Mouse (Mus musculus): ENCODE data around the gene Paqr9. TPM values are rescaled to one million over a fixed set of nuclear protein-coding genes. Genes with fewer than 3 reads are reported as not detected.
A peak's percentile ranks its signal among the peaks of the same experiment; 100 is the strongest.
"Not testable (repeated sequence)": the region's sequence is repeated elsewhere in the genome, so short reads cannot be mapped to it uniquely, and the experiment has no call there.

The Paqr9 gene
- polyA plus RNA-seq (2014; fragmentation: Nextera tagmentation; extraction: Ambion mirVana): 0.41 and 0.47 TPM in 2 replicates

DNA sequence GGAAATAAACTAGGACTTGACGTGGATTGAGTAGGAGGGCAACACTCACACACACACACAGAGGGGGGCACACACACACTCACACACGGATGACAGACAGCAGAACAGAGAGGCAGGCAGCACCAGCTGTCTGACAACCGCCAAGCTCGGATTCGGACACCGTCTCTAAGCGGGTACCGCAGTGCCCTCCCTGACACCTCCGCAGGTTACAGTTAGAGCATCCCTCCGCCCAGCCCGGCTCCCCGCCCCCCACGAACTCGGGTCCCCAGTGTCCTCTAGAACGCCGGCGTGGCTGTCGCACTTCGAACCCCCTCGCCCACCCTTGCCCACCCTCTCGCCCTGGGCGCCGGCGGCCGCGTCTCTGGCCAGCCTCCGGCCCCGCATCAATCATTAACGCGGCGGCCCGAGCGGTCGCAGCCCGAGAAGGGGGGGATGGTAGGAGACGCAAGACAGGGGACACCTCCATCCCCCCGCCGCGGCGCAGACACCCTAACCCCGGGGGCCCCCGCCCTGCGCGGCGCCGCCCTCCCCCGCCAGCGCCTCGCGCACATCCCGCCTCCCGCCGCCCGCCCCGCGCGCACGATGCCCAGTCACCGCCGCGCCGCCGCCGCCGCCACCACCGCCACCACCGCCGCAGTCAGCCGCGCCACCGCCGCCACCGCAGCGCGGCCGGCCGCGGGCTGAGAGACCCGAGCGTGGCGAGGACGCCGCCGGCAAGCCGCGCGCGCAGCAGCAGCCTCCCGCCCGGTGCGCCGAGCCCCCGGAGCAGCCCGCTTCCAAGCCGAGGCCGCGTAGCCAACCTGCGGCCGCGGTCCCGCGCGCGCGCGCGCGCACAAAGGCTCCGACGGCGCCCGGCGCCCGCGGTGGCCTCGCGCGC, at the start of gene Paqr9:
Paqr9 (plus strand) TSS at position 599 of the 877 bp plus-strand sequence.
- Histone ChIP-seq H3K9ac (ENCODE audit: low read depth, low read length) (peak within 1 kb of the TSS; percentile 58), H3K4me3 (ENCODE audit: low read depth, low read length) (peak within 1 kb of the TSS; percentile 61), H3K4me2 (ENCODE audit: low read depth, low read length) (peak within 1 kb of the TSS; percentile 97), H3K27me3 (replicated peaks; ENCODE audit: control insufficient read depth, insufficient read depth, low read length) (peaks cover 73% of the 10 kb centered on the region), H3K9me3 (ENCODE audit: control insufficient read depth, low read length) (no peaks in the 10 kb centered on the region), H3K27ac (replicated peaks; ENCODE audit: low read depth, low read length) (no peak within 1 kb of the TSS), H3K36me3 (ENCODE audit: control insufficient read depth, insufficient read depth, low read length) (no peaks in the 10 kb centered on the region), H3K4me1 (ENCODE audit: control insufficient read depth, insufficient read depth, low read length) (peaks cover 7% of the 10 kb centered on the region; the same call in 1 of the 2 replicates)
- ATAC-seq (ENCODE audit: low read depth): peak; percentile 41
- DNase-seq (ENCODE audit: low spot score): peak; percentile 34
- 1% methylated on average over 16 of the region's 118 CpGs for WGBS

DNA sequence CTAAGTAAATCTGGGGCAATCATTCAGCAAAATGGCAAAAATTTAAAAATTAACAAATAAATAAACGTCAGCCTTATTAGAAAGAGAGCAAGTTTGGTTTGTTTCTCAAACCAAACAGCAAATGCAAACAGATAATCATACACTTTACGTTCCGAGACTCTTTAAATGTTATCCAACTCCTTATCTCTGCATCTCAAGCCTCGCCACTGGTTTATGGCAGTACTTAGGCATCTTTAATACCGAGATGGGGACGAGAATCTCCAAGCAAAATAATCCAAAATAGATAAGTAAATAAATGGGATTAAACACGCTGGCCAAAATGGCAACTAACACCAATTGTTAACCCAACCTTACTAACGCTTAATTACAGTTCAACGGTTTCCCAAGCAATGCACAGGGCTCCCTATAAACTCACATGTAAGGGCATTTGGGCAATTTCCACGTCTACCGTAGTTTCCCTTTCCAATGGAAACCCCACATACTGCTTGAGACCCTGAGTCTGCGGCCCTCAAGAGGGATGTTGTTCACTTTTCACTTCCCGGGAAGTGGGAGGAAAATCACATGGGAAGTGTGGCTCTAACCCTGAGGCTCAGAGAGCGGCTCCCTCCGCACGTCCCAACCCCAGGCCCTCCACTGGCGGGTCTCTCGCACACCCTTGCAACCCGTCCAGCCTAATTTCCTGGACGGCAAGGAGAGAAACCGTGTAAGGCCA, 48.6 kb upstream of the Paqr9 start:
- peak overlapping the region; percentile 94 for H3K4me2 ChIP-seq (ENCODE audit: low read depth, low read length)
- no peaks in the 10 kb centered on the region for H3K9me3 ChIP-seq (ENCODE audit: control insufficient read depth, low read length)
- H3K27ac ChIP-seq (replicated peaks; ENCODE audit: low read depth, low read length): peak overlapping the region; percentile 91
- peak overlapping the region; percentile 97 for H3K9ac ChIP-seq (ENCODE audit: low read depth, low read length)
- DNase-seq (ENCODE audit: low spot score): peak; percentile 5
- H3K36me3 ChIP-seq (ENCODE audit: control insufficient read depth, insufficient read depth, low read length): no peaks in the 10 kb centered on the region
- no peak for ATAC-seq (ENCODE audit: low read depth)
- H3K27me3 ChIP-seq (replicated peaks; ENCODE audit: control insufficient read depth, insufficient read depth, low read length): no peaks in the 10 kb centered on the region
- WGBS: 7% methylated on average over 21 of the region's 21 CpGs
- H3K4me3 ChIP-seq (ENCODE audit: low read depth, low read length): peak overlapping the region; percentile 99
- peaks cover 16% of the 10 kb centered on the region for H3K4me1 ChIP-seq (ENCODE audit: control insufficient read depth, insufficient read depth, low read length)

DNA sequence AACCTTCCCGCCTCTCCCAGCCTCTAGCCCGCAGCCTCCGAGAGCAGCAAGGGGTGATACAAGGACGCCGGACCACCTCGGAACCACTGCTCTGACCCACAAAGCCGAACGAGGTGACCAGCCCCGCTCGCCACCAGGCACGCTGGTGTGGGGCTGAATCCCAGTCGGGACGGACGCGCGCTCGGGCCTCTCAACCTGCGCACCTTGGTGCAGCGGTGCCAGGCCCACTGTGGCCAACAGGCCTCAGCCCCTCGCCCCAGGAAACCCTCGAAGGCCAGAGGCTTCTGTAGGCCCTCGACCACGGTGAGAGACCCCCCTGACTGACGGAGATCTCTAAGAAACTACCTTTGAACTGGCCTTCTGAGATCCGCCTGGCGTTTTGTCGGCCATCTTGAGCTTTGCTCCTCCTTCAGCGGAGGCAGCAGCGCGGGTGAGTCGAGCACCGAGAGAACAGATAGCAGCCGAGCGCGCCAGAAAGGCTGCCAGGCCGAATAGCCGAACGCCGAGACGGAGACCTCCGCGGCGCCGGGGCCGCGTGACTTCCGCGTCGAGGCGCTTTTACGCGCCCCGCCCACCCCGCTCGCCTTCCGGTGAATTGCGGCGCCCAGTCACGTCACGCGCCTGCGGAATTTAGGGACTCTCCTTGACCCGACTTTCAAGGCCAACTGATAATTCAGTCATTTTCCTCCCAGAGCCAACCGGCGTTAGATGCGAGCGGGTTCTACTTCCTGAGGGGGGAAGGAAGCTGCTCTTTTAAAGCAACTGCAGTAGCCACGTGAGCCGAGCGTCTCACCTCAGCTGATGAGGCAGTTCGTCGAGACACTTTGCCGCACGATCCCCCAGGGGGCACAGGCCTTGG, 47.8 kb upstream of the Paqr9 start, which contains the start of gene U2surp:
U2surp (minus strand) TSS at position 525 of the 859 bp plus-strand sequence.
- H3K27me3 ChIP-seq (replicated peaks; ENCODE audit: control insufficient read depth, insufficient read depth, low read length): no peaks in the 10 kb centered on the region
- DNase-seq (ENCODE audit: low spot score): peak; percentile 98
- peak; percentile 98 for ATAC-seq (ENCODE audit: low read depth)
- H3K9ac ChIP-seq (ENCODE audit: low read depth, low read length): peak within 1 kb of the TSS; percentile 97
- H3K4me2 ChIP-seq (ENCODE audit: low read depth, low read length): peak within 1 kb of the TSS; percentile 94
- H3K4me3 ChIP-seq (ENCODE audit: low read depth, low read length): peak within 1 kb of the TSS; percentile 99
- WGBS: under 1% methylated on average over 38 of the region's 74 CpGs
- H3K4me1 ChIP-seq (ENCODE audit: control insufficient read depth, insufficient read depth, low read length): peaks cover 16% of the 10 kb centered on the region
- no peaks in the 10 kb centered on the region for H3K9me3 ChIP-seq (ENCODE audit: control insufficient read depth, low read length)
- H3K27ac ChIP-seq (replicated peaks; ENCODE audit: low read depth, low read length): peak within 1 kb of the TSS; percentile 91
- no peaks in the 10 kb centered on the region for H3K36me3 ChIP-seq (ENCODE audit: control insufficient read depth, insufficient read depth, low read length)

DNA sequence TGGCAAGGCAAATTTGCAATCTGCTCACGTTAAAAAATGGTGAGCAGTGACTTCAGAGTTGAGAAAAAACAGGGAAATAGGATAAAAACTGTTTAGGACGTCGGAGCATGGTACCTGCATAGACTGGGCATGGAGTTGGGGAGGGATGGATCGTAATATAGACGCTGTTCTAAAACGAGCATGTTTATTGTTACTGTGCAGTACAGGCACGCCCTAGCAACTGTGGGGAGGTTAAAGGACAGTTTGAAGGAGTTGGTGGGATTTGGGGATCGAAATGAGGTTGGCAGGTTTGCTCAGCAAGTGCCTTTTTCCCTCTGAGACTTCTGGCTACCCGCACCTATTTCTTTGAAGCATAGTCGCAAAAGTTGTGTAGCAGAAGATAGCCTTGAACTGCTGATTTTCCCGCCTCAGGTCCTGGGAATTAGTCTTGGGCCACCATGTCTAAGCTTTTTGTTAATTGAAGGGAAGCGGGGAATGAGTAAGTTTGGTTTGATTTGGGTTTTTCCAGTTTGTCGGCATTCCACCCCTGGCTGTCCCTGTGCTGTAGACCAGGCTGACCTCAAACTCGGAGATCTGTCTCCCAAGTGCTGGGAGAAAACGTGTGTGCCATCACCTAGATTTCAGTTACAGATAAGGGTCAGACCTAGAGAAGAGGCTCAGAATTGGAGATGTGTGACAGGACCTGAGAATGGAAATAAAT, 47.0 kb upstream of the Paqr9 start:
- Histone ChIP-seq H3K9me3 (ENCODE audit: control insufficient read depth, low read length) (no peaks in the 10 kb centered on the region), H3K4me1 (ENCODE audit: control insufficient read depth, insufficient read depth, low read length) (peaks cover 16% of the 10 kb centered on the region), H3K27ac (replicated peaks; ENCODE audit: low read depth, low read length) (peak overlapping the region; percentile 91), H3K27me3 (replicated peaks; ENCODE audit: control insufficient read depth, insufficient read depth, low read length) (no peaks in the 10 kb centered on the region), H3K9ac (ENCODE audit: low read depth, low read length) (peak overlapping the region; percentile 77), H3K36me3 (ENCODE audit: control insufficient read depth, insufficient read depth, low read length) (no peaks in the 10 kb centered on the region), H3K4me2 (ENCODE audit: low read depth, low read length) (peak overlapping the region; percentile 94), H3K4me3 (ENCODE audit: low read depth, low read length) (peak overlapping the region; percentile 99)
- no peak for DNase-seq (ENCODE audit: low spot score)
- WGBS: 24% methylated on average over 15 of the region's 15 CpGs
- ATAC-seq (ENCODE audit: low read depth): peak; percentile 42

DNA sequence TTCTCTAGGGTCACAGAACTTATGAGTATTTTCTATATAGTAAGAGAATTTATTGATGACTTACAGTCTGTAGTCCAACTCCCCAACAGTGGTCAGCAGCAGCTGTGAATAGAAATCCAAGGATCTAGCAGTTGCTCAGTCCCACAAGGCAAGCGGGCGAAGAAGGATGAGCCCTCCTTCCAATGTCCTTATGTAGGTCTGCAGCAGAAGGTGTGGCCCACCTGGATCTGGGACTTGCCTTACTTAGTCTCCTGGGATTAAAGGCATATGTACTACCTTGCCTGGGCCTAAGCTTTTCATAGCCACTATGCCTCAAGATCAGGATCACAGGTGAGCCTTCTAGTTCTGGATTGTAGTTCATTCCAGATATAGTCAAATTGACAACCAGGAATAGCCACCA, 45.7 kb upstream of the Paqr9 start:
- Histone ChIP-seq H3K4me2 (ENCODE audit: low read depth, low read length) (no peak overlapping the region), H3K9ac (ENCODE audit: low read depth, low read length) (no peak overlapping the region), H3K4me3 (ENCODE audit: low read depth, low read length) (no peak overlapping the region), H3K4me1 (ENCODE audit: control insufficient read depth, insufficient read depth, low read length) (peaks cover 16% of the 10 kb centered on the region), H3K36me3 (ENCODE audit: control insufficient read depth, insufficient read depth, low read length) (no peaks in the 10 kb centered on the region), H3K27ac (replicated peaks; ENCODE audit: low read depth, low read length) (no peak overlapping the region), H3K9me3 (ENCODE audit: control insufficient read depth, low read length) (no peaks in the 10 kb centered on the region), H3K27me3 (replicated peaks; ENCODE audit: control insufficient read depth, insufficient read depth, low read length) (no peaks in the 10 kb centered on the region)
- no peak for DNase-seq (ENCODE audit: low spot score)
- no peak for ATAC-seq (ENCODE audit: low read depth)
- WGBS: 98% methylated on average over 2 of the region's 2 CpGs

DNA sequence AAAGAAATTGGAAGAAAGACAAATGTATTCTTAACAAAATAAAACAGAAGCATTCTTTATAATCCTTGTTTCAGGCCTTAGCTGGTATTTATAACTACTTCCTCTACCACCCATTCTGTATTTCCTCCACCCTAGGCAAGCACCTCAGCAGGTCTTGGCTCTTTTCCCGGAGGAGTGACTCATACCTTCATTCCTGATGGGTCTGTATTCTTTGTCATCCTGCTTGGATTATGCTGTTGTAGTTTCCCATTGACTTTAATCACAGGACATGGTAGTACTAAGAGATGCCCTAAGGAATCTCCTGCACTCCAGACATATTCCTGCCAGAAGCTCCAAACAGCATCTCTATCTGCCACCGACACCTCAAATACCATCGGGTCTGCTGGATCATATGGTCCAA, 45.1 kb upstream of the Paqr9 start:
- not testable (repeated sequence) for H3K27ac ChIP-seq (replicated peaks; ENCODE audit: low read depth, low read length); H3K9me3 ChIP-seq (ENCODE audit: control insufficient read depth, low read length); H3K27me3 ChIP-seq (replicated peaks; ENCODE audit: control insufficient read depth, insufficient read depth, low read length); H3K4me3 ChIP-seq (ENCODE audit: low read depth, low read length); H3K36me3 ChIP-seq (ENCODE audit: control insufficient read depth, insufficient read depth, low read length); ATAC-seq (ENCODE audit: low read depth); H3K4me2 ChIP-seq (ENCODE audit: low read depth, low read length); H3K9ac ChIP-seq (ENCODE audit: low read depth, low read length); DNase-seq (ENCODE audit: low spot score)
- 90% methylated on average over 3 of the region's 3 CpGs for WGBS
- peaks cover 16% of the 10 kb centered on the region for H3K4me1 ChIP-seq (ENCODE audit: control insufficient read depth, insufficient read depth, low read length)

GRCm38 (mm10) chr9:95520563-95520962, 38.9 kb upstream of the Paqr9 start:
- Histone ChIP-seq H3K9ac (ENCODE audit: low read depth, low read length) (no peak overlapping the region), H3K27ac (replicated peaks; ENCODE audit: low read depth, low read length) (no peak overlapping the region), H3K36me3 (ENCODE audit: control insufficient read depth, insufficient read depth, low read length) (no peaks in the 10 kb centered on the region), H3K4me1 (ENCODE audit: control insufficient read depth, insufficient read depth, low read length) (no peaks in the 10 kb centered on the region), H3K4me3 (ENCODE audit: low read depth, low read length) (no peak overlapping the region), H3K27me3 (replicated peaks; ENCODE audit: control insufficient read depth, insufficient read depth, low read length) (no peaks in the 10 kb centered on the region), H3K4me2 (ENCODE audit: low read depth, low read length) (no peak overlapping the region), H3K9me3 (ENCODE audit: control insufficient read depth, low read length) (no peaks in the 10 kb centered on the region)
- ATAC-seq (ENCODE audit: low read depth) (peak; percentile 62; the same call in 1 of the 2 replicates), DNase-seq (ENCODE audit: low spot score) (no peak)
- 71% methylated on average over 5 of the region's 5 CpGs for WGBS

Measured in embryonic facial prominence, embryonic 14.5 days (tissue).